Mouse (Mus musculus): ENCODE measurements around the gene Lgals1.

Lgals1 gene

DNA sequence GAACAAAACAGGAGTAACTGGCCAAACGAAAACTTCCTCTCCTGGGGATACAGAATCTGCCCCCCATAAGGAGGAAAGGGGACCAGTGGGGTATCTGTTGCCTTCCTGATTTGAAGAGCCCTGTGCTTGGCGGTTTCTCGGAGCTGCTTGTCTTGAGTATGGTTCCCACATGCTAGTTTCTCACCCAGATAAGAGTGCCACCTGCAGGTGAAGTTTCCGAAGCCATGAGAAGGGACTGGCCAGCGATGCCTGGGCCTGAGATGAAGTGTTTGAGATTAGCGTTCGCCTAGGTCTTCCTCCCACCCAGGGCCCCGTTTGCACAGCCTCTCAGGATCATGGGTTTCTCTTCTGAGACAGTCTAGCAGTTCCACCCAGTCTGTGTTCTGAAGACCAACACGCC, 14.5 kb upstream of the Lgals1 start:
- peak; percentile 55 to 80 for DNase-seq

DNA sequence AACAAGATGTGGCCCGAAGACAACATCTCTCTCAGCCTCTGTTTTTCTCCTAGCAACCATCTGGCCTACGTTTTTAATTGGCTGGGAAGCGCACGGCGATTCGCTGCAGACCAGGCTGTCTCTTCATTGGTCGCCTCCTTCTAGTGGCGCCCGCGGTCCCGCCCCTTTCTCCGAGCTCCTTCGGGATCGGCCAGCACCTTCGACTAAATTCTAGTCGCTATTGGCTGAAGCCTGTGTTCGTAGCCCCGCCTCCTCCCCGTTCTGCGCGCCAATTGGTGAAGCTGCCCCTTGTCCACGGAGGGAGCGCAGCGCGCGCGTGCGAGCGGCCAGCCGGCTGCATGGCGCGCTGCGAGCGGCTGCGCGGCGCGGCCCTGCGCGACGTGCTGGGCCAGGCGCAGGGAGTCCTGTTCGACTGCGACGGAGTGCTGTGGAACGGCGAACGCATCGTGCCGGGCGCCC, 12.9 kb upstream of the Lgals1 start, which contains the start of gene Pdxp:
Gene Pdxp (plus strand): TSS at position 288 of the 459 bp plus-strand sequence.
- DNase-seq, result peak; percentile 97 to 99

DNA sequence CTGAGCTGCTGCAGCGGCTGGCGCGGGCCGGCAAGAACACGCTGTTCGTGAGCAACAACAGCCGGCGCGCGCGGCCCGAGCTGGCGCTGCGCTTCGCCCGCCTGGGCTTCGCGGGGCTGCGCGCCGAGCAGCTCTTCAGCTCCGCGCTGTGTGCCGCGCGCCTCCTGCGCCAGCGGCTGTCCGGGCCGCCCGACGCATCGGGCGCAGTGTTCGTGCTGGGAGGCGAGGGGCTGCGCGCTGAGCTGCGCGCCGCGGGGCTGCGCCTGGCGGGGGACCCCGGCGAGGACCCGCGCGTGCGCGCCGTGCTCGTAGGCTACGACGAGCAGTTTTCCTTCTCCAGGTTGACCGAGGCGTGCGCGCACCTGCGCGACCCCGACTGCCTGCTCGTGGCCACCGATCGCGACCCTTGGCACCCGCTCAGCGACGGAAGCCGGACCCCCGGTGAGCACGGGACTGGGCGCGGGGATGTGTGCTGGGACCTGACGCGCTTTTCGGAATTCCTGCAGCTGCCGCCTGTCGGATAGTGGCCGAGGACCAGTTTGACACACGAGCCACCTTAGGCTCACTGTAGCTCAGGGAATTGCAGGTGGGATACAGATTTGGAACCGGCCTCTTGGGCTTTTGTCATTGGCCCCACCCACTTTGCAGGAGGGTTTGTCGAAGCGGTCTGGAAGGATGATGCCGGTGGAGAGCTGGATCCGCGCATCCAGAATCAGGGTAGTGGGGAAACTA, 12.3 kb upstream of the Lgals1 start:
- peak; percentile 82 to 83 for DNase-seq

DNA sequence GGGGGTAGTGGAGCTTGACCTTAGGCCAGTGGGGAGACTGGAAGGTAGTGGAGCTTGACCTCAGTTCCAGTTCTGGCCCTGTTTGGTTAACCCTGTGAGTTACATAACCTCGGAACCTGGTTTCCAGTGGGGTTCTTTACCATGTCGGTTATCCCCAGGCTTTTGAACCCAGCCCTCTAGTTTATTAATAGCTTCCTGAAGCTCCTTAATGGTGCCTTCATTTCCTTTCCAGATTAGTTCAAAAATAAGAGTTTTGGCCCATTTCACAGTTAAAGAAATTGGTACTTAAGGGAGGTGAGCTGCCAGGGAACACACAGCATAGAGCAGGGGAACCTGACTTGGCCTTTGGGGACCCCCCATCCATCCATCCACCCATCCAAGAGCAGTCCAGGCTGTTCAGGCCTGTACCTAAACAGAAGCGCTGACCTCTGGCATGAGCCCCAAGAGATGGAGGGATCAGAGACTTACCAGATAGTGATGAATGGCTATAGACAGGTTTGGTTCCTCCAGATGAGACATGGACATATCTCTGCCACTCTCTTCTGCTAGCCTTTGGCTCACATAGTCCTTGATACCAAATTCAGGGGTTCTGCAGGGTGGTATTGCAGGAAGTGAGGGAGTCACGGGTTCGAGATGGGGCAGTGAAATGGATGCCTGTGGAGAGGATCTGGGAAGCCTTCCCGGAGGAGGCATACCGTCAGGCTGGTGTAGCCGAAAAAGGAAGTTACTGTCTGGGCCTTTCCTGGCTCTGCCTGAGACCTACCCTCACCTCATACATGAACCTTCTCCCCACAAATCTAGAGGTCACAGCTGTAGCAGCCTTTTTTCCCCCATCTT, 11.5 kb upstream of the Lgals1 start:
- DNase-seq, result peak; percentile 47 to 60

DNA sequence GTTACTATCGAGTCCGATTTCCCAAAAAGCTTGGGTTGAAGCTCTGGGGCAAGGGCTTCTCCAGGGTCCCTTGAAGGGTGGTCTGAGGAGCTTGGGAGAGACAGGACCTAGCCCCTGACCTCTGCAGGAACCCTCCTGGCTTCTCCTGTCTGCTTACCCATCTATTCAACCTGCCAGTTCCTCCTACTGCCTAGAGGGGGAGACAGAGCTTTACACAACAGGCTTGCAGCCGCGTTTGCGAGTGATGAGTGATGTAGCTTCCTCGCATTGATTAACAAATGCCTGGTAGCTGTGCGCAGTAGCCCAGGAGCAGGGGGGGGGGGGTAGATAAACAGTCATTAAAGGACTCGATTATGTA, 10.9 kb upstream of the Lgals1 start:
- DNase-seq, result peak; percentile 77 to 84

DNA sequence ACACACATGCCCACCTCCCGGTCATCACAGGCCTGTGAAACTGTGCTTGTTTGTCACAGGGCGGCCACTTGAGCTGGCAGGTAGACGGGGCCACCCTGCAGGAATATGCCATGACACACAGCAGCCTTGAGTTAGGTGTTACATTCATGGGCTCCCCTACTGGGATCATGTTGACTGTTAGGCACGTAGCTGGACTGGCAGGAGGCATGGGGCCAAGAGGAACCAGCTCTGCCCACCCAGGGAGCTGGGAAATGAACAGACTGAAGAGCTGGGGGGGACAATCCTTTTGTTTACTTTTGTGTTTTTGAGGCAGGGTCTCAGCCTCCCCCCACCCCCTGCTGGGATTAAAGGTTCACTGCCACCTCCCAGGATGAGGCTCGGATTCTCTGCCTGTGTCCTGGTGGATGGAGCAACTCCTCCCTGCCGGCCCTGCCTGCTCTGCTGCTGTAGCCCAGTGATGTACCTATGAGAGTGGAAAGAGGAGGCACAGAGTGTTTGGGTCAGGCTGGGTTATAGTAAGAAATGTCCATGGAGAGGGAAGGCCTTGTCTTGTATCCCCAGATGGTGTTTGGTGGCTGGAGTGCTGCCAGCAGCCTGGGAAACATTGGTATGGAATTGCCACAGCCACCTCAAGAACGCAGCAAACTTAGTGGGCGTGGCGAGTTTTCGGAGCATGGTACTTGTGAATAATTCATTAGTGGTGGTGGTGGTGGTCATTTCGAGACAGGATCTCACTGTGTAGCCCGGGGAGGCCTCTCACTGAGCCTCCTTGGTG, 10.3 kb upstream of the Lgals1 start:
- peak; percentile 72 to 83 for DNase-seq

DNA sequence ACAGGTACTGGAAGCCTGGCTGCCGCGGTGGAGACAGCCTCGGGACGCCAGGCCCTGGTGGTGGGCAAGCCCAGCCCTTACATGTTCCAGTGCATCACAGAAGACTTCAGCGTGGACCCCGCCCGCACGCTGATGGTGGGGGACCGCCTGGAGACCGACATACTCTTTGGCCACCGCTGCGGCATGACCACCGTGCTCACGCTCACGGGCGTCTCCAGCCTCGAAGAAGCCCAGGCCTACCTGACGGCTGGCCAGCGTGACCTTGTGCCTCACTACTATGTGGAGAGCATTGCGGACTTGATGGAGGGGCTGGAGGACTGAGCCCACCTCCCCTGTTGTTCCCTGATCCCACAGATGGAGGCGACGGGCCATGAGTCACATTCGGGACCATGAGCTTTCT, 8.4 kb upstream of the Lgals1 start:
- no peak for DNase-seq

DNA sequence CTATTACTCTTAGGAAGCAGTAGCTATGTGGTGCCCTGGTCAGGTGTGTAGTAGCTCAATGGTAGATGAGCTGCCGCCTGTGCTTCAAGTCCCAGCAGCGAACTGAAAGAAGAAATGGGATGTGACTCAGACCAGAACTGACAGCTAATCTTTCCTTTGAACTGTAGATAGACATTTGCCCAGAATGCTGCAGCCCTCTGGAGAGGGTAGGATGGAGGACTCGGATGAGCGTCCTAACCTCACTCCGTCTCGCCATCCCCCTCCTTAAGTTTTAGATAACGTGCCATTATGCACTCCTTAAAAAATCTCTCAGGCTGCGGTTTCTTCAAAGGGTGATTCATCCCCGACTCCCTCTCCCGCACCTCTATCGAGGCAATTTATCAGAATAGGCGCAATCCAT, 6.6 kb upstream of the Lgals1 start:
- no peak for DNase-seq

DNA sequence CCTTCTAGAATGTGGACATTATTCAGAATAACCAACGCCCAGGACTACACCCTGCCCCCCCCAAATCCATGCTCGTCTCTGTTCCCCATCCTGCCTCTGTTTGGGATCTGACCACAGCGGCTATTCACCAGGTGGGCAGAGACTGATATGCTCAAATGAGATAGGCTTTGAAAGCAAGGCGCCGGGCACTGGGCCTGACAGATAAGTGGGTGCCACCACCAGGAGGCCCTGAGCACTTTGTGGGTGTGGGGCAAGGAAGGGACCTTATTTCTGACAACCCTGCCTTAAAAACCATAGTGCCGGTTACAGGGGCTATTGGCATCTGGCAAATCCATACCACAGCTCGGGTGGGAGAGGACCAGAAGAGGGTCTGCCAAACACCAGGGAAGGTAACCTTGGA, 3.8 kb upstream of the Lgals1 start:
- DNase-seq, result no peak

DNA sequence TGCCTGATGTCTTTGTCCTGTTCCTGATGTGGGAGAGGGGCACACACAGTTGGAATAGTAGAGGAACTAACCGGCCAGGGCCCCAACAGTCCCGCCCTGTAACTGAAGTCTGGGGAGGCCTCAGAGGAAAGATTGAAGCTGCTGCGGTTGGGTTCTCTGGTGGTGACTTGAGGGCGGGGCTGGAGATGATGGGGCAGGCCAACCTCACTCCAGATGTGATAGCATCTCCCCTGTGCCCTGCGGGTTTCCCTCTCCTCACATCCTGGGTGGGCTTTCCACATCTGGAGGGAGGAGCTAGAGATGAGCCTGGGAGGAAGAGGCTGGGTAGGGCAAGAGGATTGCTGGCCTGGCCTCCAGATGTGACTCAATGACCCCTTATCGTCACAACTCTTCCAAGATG, 2.9 kb upstream of the Lgals1 start:
- DNase-seq, result no peak

DNA sequence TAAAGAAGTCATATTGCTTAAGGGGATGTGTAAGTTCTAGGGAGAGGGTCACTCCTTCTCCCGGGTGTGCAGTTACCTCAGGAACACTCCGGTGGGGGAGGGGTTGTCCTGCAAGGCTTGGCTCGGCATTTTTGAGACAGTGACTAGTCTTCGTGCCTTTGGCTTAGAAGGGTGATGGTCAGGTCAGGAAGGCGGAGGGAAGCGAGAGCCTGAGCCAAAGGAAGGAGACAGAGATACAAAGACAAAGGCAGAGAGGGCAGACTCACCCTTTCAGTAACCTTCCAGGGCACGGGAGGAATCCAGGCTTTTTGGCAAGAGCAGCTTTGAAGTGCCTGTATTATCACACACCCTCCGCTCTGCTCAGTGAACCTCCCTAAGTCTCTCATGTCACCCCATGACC, 1.4 kb upstream of the Lgals1 start:
- no peak for DNase-seq

DNA sequence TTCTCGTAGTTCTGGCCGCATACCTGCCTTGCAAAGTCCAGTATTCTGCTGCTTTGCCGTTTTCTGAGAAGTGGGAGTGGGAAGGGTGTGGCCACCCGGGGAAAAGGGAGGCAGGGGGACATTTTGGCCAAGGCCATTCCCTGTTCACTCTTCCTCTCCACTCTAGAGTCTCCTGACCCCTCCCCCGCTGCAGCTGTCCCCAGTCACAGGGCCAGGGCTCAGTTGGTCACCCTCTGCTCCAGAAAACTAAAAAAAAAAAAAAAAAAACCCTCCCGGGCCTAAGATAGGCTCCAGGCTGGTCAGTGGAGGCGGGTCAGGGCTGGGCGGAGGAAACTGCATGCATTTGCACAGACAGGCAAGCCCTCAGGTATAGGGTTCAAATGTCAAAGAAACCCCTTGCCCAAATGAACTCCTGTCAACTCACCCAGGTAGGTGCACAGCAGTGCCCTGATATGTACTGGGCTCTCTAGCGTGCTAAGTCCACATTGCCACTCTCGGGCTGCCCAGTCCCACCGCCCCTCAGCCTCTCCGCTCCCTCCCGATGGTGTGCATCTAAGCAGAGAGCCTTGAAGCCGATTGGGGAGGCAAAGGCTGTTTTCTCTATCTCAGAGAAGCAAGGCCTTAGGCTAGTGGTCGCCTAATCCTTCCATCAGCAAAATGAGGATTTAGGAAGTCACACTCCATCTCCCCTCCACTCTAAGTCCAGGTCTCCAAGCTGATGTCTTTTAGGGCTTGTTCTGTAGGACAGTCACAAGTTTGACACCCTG, 679 bp downstream of the Lgals1 start:
- peak; percentile 38 to 56 for DNase-seq

DNA sequence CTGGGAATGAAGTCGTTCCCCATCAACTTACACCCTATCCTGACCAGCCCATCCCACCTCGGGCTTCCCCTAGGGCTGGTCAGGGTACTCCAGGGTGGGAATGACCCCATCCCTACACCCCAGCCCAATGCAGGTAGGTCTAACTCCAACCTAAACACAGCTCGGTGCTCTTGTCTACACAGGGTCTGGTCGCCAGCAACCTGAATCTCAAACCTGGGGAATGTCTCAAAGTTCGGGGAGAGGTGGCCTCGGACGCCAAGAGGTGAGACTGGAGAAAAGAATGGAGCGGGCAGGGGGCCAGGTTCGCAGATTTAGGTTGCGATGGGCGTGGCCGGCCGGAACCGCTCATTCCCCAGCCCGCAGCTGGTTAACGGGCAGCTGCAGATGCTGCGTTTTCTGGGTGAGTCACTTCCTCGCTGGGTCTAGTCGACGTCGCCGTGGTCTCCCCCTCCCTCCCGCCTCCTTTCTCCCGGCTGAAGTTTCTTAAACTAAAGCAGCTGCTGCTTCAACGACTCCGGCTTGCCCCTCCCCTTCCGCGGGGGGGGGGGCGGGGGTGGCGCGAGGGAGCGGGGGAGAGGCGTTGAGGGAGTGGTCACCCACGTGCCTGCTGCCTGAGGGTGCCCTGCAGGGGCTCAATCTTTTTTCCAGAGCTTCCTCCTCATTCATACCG, 1.4 kb downstream of the Lgals1 start:
- DNase-seq, result peak in 1 of 2 experiments; percentile 51

DNA sequence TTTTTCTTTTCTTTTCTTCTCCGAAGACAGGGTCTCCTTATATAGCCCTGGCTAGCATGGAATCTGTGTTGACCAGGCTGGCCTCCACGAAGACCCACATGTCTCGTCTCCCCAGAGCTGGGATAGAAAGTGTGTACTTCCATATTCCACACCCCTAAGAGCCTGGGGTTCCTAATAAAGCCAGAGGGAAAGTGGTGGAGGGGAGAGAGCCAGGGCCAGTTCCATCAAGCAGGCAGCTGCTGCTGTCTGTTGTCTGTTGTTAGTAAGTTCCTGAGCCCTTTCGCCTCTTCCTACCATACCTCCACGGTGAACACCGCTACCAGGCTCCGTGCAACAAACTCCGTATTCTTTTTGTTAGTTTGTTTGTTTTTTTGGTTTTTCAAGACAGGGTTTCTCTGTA, 2.0 kb downstream of the Lgals1 start:
- no peak for DNase-seq

DNA sequence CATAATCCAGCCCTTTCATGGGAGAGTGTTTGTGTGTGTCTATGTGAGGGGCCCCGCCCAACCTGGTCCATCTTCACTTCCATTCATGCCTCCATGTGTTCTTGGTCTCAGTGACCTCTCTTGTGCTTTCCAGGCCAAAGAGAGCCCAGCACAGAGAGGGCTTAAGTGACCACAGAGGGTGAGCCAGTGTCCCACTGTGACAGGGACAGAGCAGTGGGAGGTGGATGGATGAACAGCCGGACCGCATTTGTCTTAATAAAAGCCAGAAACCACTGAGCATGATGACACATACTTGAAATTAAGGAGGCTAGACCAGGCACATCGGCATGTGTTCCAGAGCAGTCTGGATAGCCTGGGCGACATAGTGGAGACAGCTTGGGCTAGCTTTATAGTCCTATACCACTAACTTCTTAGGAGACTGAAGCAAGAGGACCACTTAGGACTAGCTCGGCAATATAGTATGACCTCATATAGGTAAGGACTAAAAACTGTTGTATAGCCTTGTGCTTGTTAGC, 3.7 kb downstream of the Lgals1 start:
- DNase-seq, result no peak

DNA sequence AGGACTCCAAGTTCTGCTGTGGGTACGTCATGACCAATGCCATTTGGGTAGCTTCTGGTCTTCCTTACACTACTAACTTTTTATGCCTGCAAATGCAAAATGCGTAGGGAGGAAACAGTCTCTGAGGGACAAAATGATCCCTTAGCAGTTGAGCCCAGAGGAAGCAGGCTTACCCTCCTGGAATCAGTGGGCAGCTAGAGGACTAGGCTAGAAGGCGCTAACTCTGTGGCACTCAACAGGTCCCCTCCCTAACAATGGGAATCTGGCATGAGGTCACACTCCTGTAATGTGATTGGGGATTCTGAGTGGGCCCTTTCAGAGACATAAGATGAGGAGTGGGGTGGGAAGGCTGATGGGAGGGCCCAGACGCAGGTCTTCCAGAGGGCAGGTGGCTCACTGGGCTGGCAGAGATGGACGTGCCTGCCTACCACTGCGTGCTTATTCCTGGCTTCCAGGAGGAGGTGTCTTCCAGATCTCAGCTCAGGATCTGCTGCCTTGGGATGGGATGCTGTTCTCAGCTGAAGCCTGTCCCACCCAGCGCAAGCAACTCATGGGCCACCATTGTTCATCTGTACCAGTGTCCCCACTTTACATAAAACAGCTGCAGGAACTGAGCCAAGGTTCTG, 4.4 kb downstream of the Lgals1 start:
- no peak for DNase-seq

DNA sequence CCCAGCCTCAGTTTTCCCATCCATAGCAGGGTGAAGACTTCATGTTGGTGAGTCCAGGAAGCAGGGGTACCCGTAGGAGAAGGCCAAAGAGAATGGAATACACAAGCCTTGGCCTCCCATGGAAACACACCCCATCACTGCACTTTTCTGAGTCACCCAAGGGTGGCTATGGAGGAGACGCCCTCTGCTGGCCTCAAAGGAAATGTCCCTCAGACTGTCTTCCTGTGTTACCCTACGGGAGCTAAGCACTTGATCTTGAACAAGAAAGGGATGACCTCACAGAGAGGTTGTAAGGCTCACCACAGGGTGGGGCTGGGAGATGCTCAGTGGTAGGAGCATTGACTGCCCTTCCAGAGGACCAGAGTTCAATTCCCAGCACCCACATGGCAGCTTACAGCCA, 5.1 kb downstream of the Lgals1 start:
- DNase-seq, result peak; percentile 42 to 58

DNA sequence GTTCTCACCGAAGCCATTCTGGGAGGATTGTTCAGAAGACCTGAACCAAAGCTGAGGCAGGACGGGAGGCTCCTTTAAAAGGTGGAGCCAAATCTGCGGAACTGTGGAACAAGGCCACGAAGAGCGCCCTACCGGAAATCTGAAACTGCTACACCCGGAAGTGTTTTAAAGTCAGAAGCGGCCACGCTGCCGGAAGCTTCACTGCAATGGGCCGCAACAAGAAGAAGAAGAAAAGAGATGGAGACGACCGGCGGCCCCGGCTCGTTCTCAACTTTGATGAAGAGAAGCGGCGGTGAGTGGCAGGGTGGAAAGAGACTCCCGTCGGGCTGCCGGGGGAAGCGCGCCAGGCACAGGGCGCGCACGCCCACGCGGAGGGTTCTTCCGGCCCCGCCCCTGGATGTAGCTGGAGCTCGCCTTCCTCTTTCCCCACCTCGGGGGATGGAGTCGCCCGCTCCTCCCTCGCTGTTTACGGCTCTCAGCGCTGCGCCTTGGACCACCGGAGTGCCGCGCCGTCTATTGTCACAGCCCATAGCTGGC, 8.3 kb downstream of the Lgals1 start, which contains the start of gene Nol12:
Gene Nol12 (plus strand): TSS at position 150 of the 537 bp plus-strand sequence.
- peak; percentile 88 for DNase-seq

DNA sequence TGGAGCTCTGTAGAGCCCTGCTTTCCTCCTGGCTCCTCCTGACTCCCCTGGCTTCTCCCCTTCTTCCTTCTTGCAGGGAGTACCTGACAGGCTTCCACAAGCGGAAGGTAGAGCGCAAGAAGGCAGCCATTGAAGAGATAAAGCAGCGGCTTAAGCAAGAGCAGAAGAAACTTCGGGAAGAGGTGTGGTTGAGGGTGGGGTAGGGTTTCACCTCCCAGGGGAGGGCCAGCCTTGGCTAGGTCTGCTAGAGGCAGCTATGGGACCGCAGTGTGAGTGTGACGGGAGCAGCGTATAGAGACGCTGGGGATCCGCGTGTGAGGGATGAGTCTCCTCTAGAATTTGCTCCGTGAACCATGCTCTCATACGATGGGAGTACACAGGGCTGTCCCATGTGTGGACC, 9.9 kb downstream of the Lgals1 start:
- DNase-seq, result no peak

DNA sequence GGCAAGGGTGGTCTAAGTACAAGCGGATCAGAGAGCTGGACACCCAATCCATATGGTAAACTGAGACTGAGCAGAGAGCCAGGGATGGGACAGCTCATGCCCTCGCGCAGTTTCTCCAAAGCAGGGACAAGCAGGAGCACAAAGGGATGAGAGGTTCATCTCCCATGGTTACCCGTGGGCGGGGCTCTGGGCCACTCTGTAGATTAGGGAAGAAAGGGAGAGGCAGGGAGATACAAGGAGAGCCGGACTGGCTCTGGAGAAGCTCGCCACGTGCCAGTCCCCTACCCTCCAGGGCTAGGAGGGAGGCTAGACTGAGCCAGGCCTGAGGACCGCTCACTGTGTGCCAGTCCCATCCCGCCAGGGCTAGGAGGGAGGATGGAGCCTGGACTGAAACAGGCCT, 10.8 kb downstream of the Lgals1 start:
- DNase-seq, result no peak

DNA sequence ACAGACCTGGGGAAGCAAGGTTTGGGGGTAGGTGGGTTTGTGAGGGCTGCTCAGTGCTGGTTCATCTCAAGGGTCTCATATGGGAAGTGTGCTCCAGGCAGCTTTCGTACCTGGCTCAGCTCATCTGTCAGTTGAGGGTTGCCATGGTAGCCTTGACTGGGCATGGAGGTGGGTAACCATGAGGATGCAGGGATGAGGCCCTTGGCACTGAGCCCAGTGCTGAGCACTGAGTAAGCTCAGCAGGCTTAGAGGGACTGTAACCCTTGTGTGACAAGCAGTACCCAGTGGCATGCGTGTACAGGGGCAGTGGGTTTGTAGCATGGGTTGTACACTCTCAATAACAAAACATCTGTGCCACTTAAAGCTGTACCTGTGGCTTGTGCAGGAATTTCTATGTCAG, 11.4 kb downstream of the Lgals1 start:
- no peak for DNase-seq

Data from cerebellum, postnatal 25 days (tissue).